Mouse (Mus musculus) CD4-positive, CD25-positive, alpha-beta regulatory T cell, adult 2 months (primary cell): ENCODE measurements around the gene Ifna4.

Experiments used
- DNase-seq: peaks from one replicate; pipeline ENCODE4 v3.0.0-alpha.2; 2012; ENCODE audit warnings: low read depth, low spot score

Ifna4 gene

GRCm38 (mm10) chr4:88865011-88865569 is 23.4 kb downstream of the Ifna4 start:
- no peak for DNase-seq

- DNase-seq, result peak; percentile 92
These were observed 25.8 kb downstream of the Ifna4 start for GRCm38 (mm10) chr4:88867366-88867925.

- DNase-seq, result peak; percentile 88
These were observed 26.6 kb downstream of the Ifna4 start for GRCm38 (mm10) chr4:88867926-88868911.

GRCm38 (mm10) chr4:88872691-88873090 is 31.0 kb downstream of the Ifna4 start:
- DNase-seq, result peak; percentile 74

GRCm38 (mm10) chr4:88875435-88876095 is 33.9 kb downstream of the Ifna4 start:
- DNase-seq, result peak; percentile 37

GRCm38 (mm10) chr4:88876520-88876919 is 34.9 kb downstream of the Ifna4 start:
- DNase-seq, result no peak

GRCm38 (mm10) chr4:88878246-88878645 is 36.6 kb downstream of the Ifna4 start:
- DNase-seq, result peak; percentile 44

- no peak for DNase-seq
These were observed 37.1 kb downstream of the Ifna4 start for GRCm38 (mm10) chr4:88878772-88879171.

- DNase-seq, result no peak
These were observed 38.4 kb downstream of the Ifna4 start, which contains the start of gene Ifne for GRCm38 (mm10) chr4:88880101-88880500. TSS of gene Ifne (minus strand) at chr4:88880201.

GRCm38 (mm10) chr4:88888236-88888635 is 46.6 kb downstream of the Ifna4 start:
- no peak for DNase-seq
